Mouse (Mus musculus): Measurements from ENCODE around the gene Pin1. TPM values are rescaled to one million over a fixed set of nuclear protein-coding genes. Genes with fewer than 3 reads are reported as not detected.

Gene Pin1
- polyA plus RNA-seq, 1 experiment from 2014 or later = 55.1 TPM

DNA sequence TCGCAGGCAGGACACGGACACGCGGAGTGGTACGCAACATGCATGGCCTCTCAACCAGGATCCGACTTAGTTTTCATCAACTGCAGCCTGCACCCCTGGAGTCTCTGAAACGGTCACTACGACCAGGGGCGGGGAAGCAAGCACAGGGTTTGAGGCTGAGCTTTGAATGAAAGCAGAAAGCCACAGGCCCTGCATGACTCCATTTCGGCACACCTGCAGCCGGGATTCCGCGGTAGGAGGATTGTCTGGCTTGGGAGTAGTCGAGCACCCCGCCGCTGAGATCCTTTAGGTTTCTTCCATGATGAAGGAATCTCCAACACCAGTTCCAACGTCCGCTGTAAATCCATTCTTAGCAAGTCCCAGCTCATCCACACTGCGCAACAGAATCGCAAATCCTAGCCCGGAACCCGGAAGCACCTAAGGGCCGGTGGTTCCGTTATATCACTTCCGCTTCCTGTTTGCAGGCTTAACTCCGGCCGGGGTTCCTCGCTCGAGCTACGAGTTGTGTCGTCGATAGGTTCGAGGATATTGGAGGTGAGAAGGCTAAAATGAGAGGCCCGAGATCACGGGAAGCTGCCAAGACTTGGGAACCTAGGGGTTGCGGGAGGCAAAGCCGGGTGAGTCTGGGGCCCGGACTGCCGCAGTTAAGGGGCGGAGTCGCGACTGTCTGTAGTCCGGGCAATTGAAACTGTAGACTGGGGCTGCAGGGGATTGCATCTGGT lies 7.4 kb upstream of the Pin1 start, which contains the start of gene Fbxl12:
Fbxl12 (minus strand) TSS at position 408 of the 722 bp plus-strand sequence.
- H3K9ac ChIP-seq (ENCODE audit: low read length) = peak within 1 kb of the TSS; percentile 78
- H3K4me2 ChIP-seq (ENCODE audit: low read length) = peak within 1 kb of the TSS; percentile 88
- H3K36me3 ChIP-seq (ENCODE audit: control insufficient read depth, insufficient read depth, low read length) = peaks cover 32% of the 10 kb centered on the region
- no peaks in the 10 kb centered on the region for H3K27me3 ChIP-seq (replicated peaks; ENCODE audit: control insufficient read depth, insufficient read depth, low read length)
- peaks cover 22% of the 10 kb centered on the region for H3K4me1 ChIP-seq (replicated peaks; ENCODE audit: control insufficient read depth, insufficient read depth, low read length)
- DNase-seq (ENCODE audit: low spot score) (peak; percentile 92), ATAC-seq (replicated peaks; ENCODE audit: low FRiP score, low TSS enrichment, low read depth) (no peak)
- WGBS = 1% methylated on average over 43 of the region's 43 CpGs
- H3K9me3 ChIP-seq (ENCODE audit: control insufficient read depth, low read length) = no peaks in the 10 kb centered on the region
- peak within 1 kb of the TSS; percentile 97 for H3K27ac ChIP-seq (ENCODE audit: low read depth)
- H3K4me3 ChIP-seq (ENCODE audit: low read depth, low read length) = peak within 1 kb of the TSS; percentile 84

DNA sequence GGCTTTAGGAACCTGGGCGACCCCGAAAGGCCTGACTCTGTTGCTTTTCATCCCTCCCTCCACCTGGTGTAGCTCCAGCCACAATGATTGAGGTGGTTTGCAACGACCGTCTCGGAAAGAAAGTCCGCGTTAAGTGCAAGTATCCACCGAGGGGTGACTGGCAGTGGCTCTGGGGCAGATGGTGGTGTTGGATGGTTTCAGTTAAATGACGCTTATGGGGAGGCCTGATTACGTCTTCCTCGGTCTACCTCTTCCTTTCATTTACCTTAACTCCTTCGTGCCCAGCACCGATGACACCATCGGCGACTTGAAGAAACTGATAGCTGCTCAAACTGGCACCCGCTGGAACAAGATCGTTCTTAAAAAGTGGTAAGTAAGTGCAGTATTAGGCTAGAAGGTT lies 6.8 kb upstream of the Pin1 start:
- Histone ChIP-seq H3K36me3 (ENCODE audit: control insufficient read depth, insufficient read depth, low read length) (peaks cover 32% of the 10 kb centered on the region), H3K9ac (ENCODE audit: low read length) (peak overlapping the region; percentile 78), H3K27me3 (replicated peaks; ENCODE audit: control insufficient read depth, insufficient read depth, low read length) (no peaks in the 10 kb centered on the region), H3K4me1 (replicated peaks; ENCODE audit: control insufficient read depth, insufficient read depth, low read length) (peaks cover 22% of the 10 kb centered on the region), H3K4me2 (ENCODE audit: low read length) (peak overlapping the region; percentile 88), H3K9me3 (ENCODE audit: control insufficient read depth, low read length) (no peaks in the 10 kb centered on the region), H3K27ac (ENCODE audit: low read depth) (peak overlapping the region; percentile 71; the same call in 1 of the 2 replicates), H3K4me3 (ENCODE audit: low read depth, low read length) (peak overlapping the region; percentile 84)
- WGBS = 4% methylated on average over 17 of the region's 17 CpGs
- no peak for ATAC-seq (replicated peaks; ENCODE audit: low FRiP score, low TSS enrichment, low read depth)
- DNase-seq (ENCODE audit: low spot score) = no peak

DNA sequence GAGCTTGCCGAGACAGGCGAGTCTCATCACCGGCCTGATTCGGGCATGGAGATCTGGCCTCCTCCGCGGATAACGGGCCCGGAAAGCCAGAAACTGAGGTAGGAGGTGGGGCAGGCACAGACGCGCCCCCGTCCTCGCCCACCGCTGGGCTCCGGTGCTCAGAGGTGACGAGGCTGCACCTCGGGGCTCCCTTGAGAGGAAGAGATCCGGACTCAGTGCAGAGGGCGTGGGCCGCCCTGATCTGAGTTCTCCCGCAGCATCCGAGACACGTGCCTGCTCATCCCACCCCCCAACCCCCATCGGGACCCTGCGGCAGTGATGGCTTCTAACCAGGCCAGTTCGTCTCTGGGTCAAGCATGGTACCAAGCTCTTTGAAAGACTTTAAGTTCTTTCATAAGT lies 364 bp downstream of the Pin1 start:
- peak overlapping the region; percentile 65 for H3K4me2 ChIP-seq (ENCODE audit: low read length)
- peak overlapping the region; percentile 93 for H3K4me3 ChIP-seq (ENCODE audit: low read depth, low read length)
- H3K9me3 ChIP-seq (ENCODE audit: control insufficient read depth, low read length) = no peaks in the 10 kb centered on the region
- ATAC-seq (replicated peaks; ENCODE audit: low FRiP score, low TSS enrichment, low read depth) (peak; percentile 21; the same call in 1 of the 2 replicates), DNase-seq (ENCODE audit: low spot score) (no peak)
- H3K36me3 ChIP-seq (ENCODE audit: control insufficient read depth, insufficient read depth, low read length) = peaks cover 53% of the 10 kb centered on the region
- peak overlapping the region; percentile 83 for H3K9ac ChIP-seq (ENCODE audit: low read length)
- H3K27ac ChIP-seq (ENCODE audit: low read depth) = 0 out of 2 replicates have a peak overlapping the region, but pooled peaks have one; percentile 27
- WGBS = 1% methylated on average over 24 of the region's 25 CpGs
- no peaks in the 10 kb centered on the region for H3K27me3 ChIP-seq (replicated peaks; ENCODE audit: control insufficient read depth, insufficient read depth, low read length)
- H3K4me1 ChIP-seq (replicated peaks; ENCODE audit: control insufficient read depth, insufficient read depth, low read length) = peaks cover 20% of the 10 kb centered on the region

DNA sequence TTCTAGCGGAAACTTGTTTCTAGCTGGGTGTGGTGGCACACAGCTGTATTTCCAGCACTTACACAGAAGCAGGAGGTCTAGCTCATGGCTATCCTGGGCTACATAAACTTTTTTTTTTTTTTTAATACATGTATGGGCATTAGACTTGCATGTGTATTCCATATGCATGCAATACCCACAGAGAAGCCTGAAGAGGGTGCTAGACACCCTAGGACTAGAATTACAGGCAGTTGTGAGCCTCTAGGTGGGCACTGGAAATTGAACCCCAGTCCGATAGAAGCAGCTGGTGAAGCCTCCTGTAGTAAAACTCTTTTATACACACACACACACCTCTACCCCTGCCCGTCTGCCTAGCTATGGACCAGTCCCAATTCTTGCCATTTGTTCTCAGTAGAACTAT lies 2.0 kb downstream of the Pin1 start:
- H3K4me2 ChIP-seq (ENCODE audit: low read length) = no peak overlapping the region
- H3K9me3 ChIP-seq (ENCODE audit: control insufficient read depth, low read length) = no peaks in the 10 kb centered on the region
- H3K36me3 ChIP-seq (ENCODE audit: control insufficient read depth, insufficient read depth, low read length) = peaks cover 54% of the 10 kb centered on the region
- no peak overlapping the region for H3K27ac ChIP-seq (ENCODE audit: low read depth)
- H3K9ac ChIP-seq (ENCODE audit: low read length) = no peak overlapping the region
- H3K27me3 ChIP-seq (replicated peaks; ENCODE audit: control insufficient read depth, insufficient read depth, low read length) = no peaks in the 10 kb centered on the region
- no peak overlapping the region for H3K4me3 ChIP-seq (ENCODE audit: low read depth, low read length)
- WGBS = 89% methylated on average over 3 of the region's 3 CpGs
- ATAC-seq (replicated peaks; ENCODE audit: low FRiP score, low TSS enrichment, low read depth) (no peak), DNase-seq (ENCODE audit: low spot score) (no peak)
- H3K4me1 ChIP-seq (replicated peaks; ENCODE audit: control insufficient read depth, insufficient read depth, low read length) = peaks cover 20% of the 10 kb centered on the region

DNA sequence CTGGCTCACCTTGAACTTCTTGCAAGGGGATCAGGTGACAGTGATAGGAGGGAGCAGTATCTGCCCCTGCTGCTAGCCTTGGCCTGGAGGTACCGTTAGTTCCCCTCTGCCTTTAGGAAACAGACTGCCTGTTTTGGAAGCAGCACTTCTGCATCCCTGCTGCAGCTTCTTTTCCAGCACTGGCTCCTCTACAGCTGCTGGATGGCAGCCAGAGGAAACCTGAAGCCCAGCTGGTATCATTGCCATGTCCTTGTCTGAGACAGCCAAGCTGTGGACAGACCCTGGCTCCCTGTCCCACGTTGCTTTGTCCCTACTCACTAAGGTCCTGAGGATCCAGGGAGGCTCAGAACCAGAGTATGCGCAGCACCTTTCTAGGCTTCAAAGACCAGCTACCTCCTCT lies 5.7 kb downstream of the Pin1 start:
- Histone ChIP-seq H3K9ac (ENCODE audit: low read length) (no peak overlapping the region), H3K36me3 (ENCODE audit: control insufficient read depth, insufficient read depth, low read length) (peaks cover 84% of the 10 kb centered on the region), H3K4me2 (ENCODE audit: low read length) (no peak overlapping the region), H3K27ac (ENCODE audit: low read depth) (no peak overlapping the region), H3K27me3 (replicated peaks; ENCODE audit: control insufficient read depth, insufficient read depth, low read length) (no peaks in the 10 kb centered on the region), H3K4me1 (replicated peaks; ENCODE audit: control insufficient read depth, insufficient read depth, low read length) (peaks cover 16% of the 10 kb centered on the region), H3K4me3 (ENCODE audit: low read depth, low read length) (no peak overlapping the region), H3K9me3 (ENCODE audit: control insufficient read depth, low read length) (no peaks in the 10 kb centered on the region)
- DNase-seq (ENCODE audit: low spot score) = no peak
- WGBS = 88% methylated on average over 3 of the region's 3 CpGs
- no peak for ATAC-seq (replicated peaks; ENCODE audit: low FRiP score, low TSS enrichment, low read depth)

DNA sequence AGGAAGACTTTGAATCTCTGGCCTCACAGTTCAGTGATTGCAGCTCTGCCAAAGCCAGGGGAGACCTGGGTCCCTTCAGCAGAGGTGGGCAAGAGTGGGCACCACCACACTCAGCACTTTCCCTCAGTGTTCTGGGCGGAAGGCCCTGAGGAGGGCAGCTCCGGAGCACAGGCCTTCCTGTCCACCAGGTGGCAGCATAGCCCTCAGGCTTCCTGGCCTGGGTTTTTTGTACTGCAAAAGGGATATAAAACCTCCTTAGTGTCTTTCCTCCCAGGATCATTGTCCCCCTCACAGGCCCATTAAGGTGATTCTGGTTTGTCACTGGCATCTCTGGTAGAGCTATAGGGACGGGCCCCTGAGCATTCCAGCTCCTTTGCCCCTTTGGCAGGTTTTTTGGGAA lies 10.4 kb downstream of the Pin1 start:
- H3K4me3 ChIP-seq (ENCODE audit: low read depth, low read length) = no peak overlapping the region
- H3K4me2 ChIP-seq (ENCODE audit: low read length) = no peak overlapping the region
- no peak overlapping the region for H3K27ac ChIP-seq (ENCODE audit: low read depth)
- peaks cover 4% of the 10 kb centered on the region; the same call in 1 of the 2 replicates for H3K4me1 ChIP-seq (replicated peaks; ENCODE audit: control insufficient read depth, insufficient read depth, low read length)
- ATAC-seq (replicated peaks; ENCODE audit: low FRiP score, low TSS enrichment, low read depth) (no peak), DNase-seq (ENCODE audit: low spot score) (peak; percentile 80)
- no peaks in the 10 kb centered on the region for H3K27me3 ChIP-seq (replicated peaks; ENCODE audit: control insufficient read depth, insufficient read depth, low read length)
- no peaks in the 10 kb centered on the region for H3K9me3 ChIP-seq (ENCODE audit: control insufficient read depth, low read length)
- H3K36me3 ChIP-seq (ENCODE audit: control insufficient read depth, insufficient read depth, low read length) = peaks cover 72% of the 10 kb centered on the region
- no peak overlapping the region for H3K9ac ChIP-seq (ENCODE audit: low read length)
- WGBS = 60% methylated on average over 3 of the region's 3 CpGs

DNA sequence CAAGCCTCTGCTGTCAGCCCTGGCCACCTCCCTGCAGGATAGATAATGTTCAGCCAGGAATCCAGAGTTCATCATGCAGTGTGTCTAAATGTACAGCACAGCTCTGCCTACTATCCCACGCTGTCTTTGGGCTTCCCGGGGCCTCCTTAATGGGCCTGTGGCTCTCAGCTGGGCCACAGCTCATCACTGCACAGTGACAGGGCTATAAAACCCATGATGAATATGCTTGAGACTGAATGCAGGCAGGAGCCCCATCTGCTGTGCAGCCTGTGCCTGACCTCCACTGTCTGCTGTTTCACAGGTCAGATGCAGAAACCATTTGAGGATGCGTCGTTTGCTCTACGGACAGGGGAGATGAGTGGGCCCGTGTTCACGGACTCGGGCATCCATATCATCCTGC lies 11.0 kb downstream of the Pin1 start:
- DNase-seq (ENCODE audit: low spot score) = no peak
- no peaks in the 10 kb centered on the region for H3K27me3 ChIP-seq (replicated peaks; ENCODE audit: control insufficient read depth, insufficient read depth, low read length)
- H3K36me3 ChIP-seq (ENCODE audit: control insufficient read depth, insufficient read depth, low read length) = peaks cover 67% of the 10 kb centered on the region
- no peak overlapping the region for H3K4me2 ChIP-seq (ENCODE audit: low read length)
- ATAC-seq (replicated peaks; ENCODE audit: low FRiP score, low TSS enrichment, low read depth) = no peak
- H3K9me3 ChIP-seq (ENCODE audit: control insufficient read depth, low read length) = no peaks in the 10 kb centered on the region
- H3K27ac ChIP-seq (ENCODE audit: low read depth) = no peak overlapping the region
- 88% methylated on average over 8 of the region's 8 CpGs for WGBS
- H3K4me3 ChIP-seq (ENCODE audit: low read depth, low read length) = no peak overlapping the region
- H3K4me1 ChIP-seq (replicated peaks; ENCODE audit: control insufficient read depth, insufficient read depth, low read length) = peaks cover 4% of the 10 kb centered on the region; the same call in 1 of the 2 replicates
- H3K9ac ChIP-seq (ENCODE audit: low read length) = no peak overlapping the region

DNA sequence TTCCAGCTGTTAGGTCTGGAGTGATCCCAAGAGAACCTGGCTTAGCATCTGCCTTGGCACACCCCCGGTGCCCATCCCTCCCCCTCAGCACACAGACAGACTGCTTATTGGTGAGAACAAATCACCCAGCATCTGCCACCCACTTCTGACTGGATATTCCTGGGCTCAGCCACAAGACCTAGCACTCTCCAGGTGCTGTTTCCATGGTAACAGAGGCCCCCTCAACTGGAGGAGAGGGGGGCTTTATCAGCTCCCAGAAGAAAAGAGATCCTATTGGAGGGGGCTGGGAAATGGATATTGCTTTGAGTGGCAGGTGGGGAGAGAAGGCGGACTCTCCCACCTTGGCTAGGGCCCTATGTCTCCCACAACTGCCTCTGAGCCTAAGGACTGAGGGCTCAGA lies 12.1 kb downstream of the Pin1 start:
- Histone ChIP-seq H3K36me3 (ENCODE audit: control insufficient read depth, insufficient read depth, low read length) (peaks cover 60% of the 10 kb centered on the region), H3K9ac (ENCODE audit: low read length) (no peak overlapping the region), H3K4me2 (ENCODE audit: low read length) (no peak overlapping the region), H3K27me3 (replicated peaks; ENCODE audit: control insufficient read depth, insufficient read depth, low read length) (no peaks in the 10 kb centered on the region), H3K27ac (ENCODE audit: low read depth) (no peak overlapping the region), H3K4me3 (ENCODE audit: low read depth, low read length) (no peak overlapping the region), H3K9me3 (ENCODE audit: control insufficient read depth, low read length) (no peaks in the 10 kb centered on the region), H3K4me1 (replicated peaks; ENCODE audit: control insufficient read depth, insufficient read depth, low read length) (peaks cover 4% of the 10 kb centered on the region; the same call in 1 of the 2 replicates)
- WGBS = 97% methylated on average over 2 of the region's 2 CpGs
- DNase-seq (ENCODE audit: low spot score) = no peak
- no peak; the same call in 1 of the 2 replicates for ATAC-seq (replicated peaks; ENCODE audit: low FRiP score, low TSS enrichment, low read depth)

DNA sequence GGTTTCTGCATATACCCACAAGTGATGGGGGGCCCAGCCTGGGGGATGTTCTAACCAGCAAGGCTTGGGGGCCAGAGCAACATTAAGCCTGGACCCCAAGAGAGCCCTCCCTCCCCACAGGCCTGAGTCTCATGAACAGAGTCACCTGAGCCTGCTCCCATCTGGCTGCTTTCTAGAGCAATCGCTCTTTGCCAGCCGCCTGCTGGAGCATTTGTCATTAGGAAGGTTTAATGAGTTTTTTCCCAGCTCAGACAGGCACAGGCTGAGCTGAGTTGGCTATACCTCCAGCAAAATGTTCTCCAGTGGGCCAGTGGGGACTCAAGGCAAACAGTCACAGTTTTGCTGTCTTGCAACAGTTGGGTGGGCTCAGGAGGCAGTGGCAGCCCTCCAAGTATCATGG lies 12.5 kb downstream of the Pin1 start:
- ATAC-seq (replicated peaks; ENCODE audit: low FRiP score, low TSS enrichment, low read depth) = no peak
- no peaks in the 10 kb centered on the region for H3K9me3 ChIP-seq (ENCODE audit: control insufficient read depth, low read length)
- no peak overlapping the region for H3K27ac ChIP-seq (ENCODE audit: low read depth)
- no peaks in the 10 kb centered on the region for H3K27me3 ChIP-seq (replicated peaks; ENCODE audit: control insufficient read depth, insufficient read depth, low read length)
- WGBS = 82% methylated on average over 2 of the region's 2 CpGs
- no peak overlapping the region for H3K9ac ChIP-seq (ENCODE audit: low read length)
- H3K4me1 ChIP-seq (replicated peaks; ENCODE audit: control insufficient read depth, insufficient read depth, low read length) = peaks cover 4% of the 10 kb centered on the region; the same call in 1 of the 2 replicates
- no peak overlapping the region for H3K4me3 ChIP-seq (ENCODE audit: low read depth, low read length)
- H3K36me3 ChIP-seq (ENCODE audit: control insufficient read depth, insufficient read depth, low read length) = peaks cover 57% of the 10 kb centered on the region
- no peak overlapping the region for H3K4me2 ChIP-seq (ENCODE audit: low read length)
- no peak for DNase-seq (ENCODE audit: low spot score)
